In genomic region chr14:85508527-85508926, GRCm38 (mm10) we compare ENCODE assay signal across 17 mouse cellular contexts.
A peak's percentile ranks its signal among the peaks of the same experiment; 100 is the strongest.
DNase-seq lines count a peak whose midpoint lies in the region; ATAC-seq lines count a peak whose summit lies in the region.
"Had no signal": no experiment of that assay in that cellular context is flagged by ENCODE, and none has a peak within 500 bp of the region (broad histone marks: within the 10 kb centered on the region; RNA-seq: fewer than 3 reads in every experiment).

No protein-coding gene starts in this region.

- ATAC-seq in forebrain, embryonic 13.5 days, result peak; percentile 95
- ATAC-seq in hindbrain, embryonic 15.5 days (ENCODE audit: low FRiP score, low read depth), result peak; percentile 48; the same call in 1 of the 2 replicates
- ATAC-seq in neural tube, embryonic 13.5 days (ENCODE audit: low read depth), result peak; percentile 60

- H3K4me1 ChIP-seq in forebrain, embryonic 13.5 days, result peaks cover 10% of the 10 kb centered on the region; the same call in 1 of the 2 replicates
- peaks cover 8% of the 10 kb centered on the region; the same call in 1 of the 2 replicates for H3K4me1 ChIP-seq in hindbrain, embryonic 15.5 days (replicated peaks)
- peaks cover 18% of the 10 kb centered on the region; the same call in 1 of the 2 replicates for H3K4me1 ChIP-seq in neural tube, embryonic 13.5 days (replicated peaks)

- DNase-seq in heart, adult 11 months, result peak; percentile 48
- no peak for DNase-seq in heart, postnatal 4 days
- DNase-seq in adrenal gland, adult 8-10 months, result no peak
- DNase-seq in right cerebral cortex, postnatal 4 days, result no peak
- no peak for DNase-seq in kidney, postnatal 14 days
- DNase-seq: adrenal gland, adult 2 months; cerebellum, postnatal 25 days; heart, postnatal 14 days; kidney, adult 11 months; lung, adult 2 months had no signal

- no peak overlapping the region for H3K27ac ChIP-seq in forebrain, embryonic 13.5 days
- no peak overlapping the region for H3K27ac ChIP-seq in hindbrain, embryonic 15.5 days (replicated peaks)
- H3K27ac ChIP-seq in neural tube, embryonic 13.5 days (replicated peaks), result 0 out of 2 replicates have a peak overlapping the region, but pooled peaks have one; percentile 1
- H3K27ac ChIP-seq: left cerebral cortex, adult 2 months; macrophage had no signal

- no peak overlapping the region for H3K9ac ChIP-seq in forebrain, embryonic 13.5 days
- H3K9ac ChIP-seq in hindbrain, embryonic 15.5 days, result no peak overlapping the region
- no peak overlapping the region for H3K9ac ChIP-seq in neural tube, embryonic 13.5 days

- no peak overlapping the region for H3K4me3 ChIP-seq in forebrain, embryonic 13.5 days
- H3K4me3 ChIP-seq in hindbrain, embryonic 15.5 days, result no peak overlapping the region
- H3K4me3 ChIP-seq in neural tube, embryonic 13.5 days, result no peak overlapping the region
- H3K4me3 ChIP-seq: erythroblast, embryonic 14.5 days; left cerebral cortex, adult 2 months; myocyte had no signal

- no peaks in the 10 kb centered on the region for H3K27me3 ChIP-seq in forebrain, embryonic 13.5 days
- H3K27me3 ChIP-seq in hindbrain, embryonic 15.5 days, result no peaks in the 10 kb centered on the region
- no peaks in the 10 kb centered on the region for H3K27me3 ChIP-seq in neural tube, embryonic 13.5 days

- H3K36me3 ChIP-seq in forebrain, embryonic 13.5 days (ENCODE audit: poor library complexity, severe bottlenecking), result no peaks in the 10 kb centered on the region
- no peaks in the 10 kb centered on the region for H3K36me3 ChIP-seq in hindbrain, embryonic 15.5 days
- H3K36me3 ChIP-seq in neural tube, embryonic 13.5 days, result no peaks in the 10 kb centered on the region

- 3% methylated on average over 3 of the region's 3 CpGs for WGBS in forebrain, embryonic 13.5 days
- 18% methylated on average over 3 of the region's 3 CpGs for WGBS in hindbrain, embryonic 15.5 days
- 21% methylated on average over 3 of the region's 3 CpGs for WGBS in neural tube, embryonic 13.5 days

- no peaks in the 10 kb centered on the region for H3K9me3 ChIP-seq in forebrain, embryonic 13.5 days (replicated peaks)
- no peaks in the 10 kb centered on the region for H3K9me3 ChIP-seq in hindbrain, embryonic 15.5 days
- no peaks in the 10 kb centered on the region for H3K9me3 ChIP-seq in neural tube, embryonic 13.5 days

- no peak overlapping the region for H3K4me2 ChIP-seq in forebrain, embryonic 13.5 days
- H3K4me2 ChIP-seq in hindbrain, embryonic 15.5 days, result no peak overlapping the region
- H3K4me2 ChIP-seq in neural tube, embryonic 13.5 days, result no peak overlapping the region
